Mouse (Mus musculus) right cerebral cortex, postnatal 10 days (tissue): Measurements from ENCODE around the gene Tll1.

Experiments
- DNase-seq, 2 experiments: peaks; one replicate each; pipeline ENCODE4 v3.0.0; 2021; ENCODE audit warnings: low spot score in 2 of 2

The Tll1 gene

DNA sequence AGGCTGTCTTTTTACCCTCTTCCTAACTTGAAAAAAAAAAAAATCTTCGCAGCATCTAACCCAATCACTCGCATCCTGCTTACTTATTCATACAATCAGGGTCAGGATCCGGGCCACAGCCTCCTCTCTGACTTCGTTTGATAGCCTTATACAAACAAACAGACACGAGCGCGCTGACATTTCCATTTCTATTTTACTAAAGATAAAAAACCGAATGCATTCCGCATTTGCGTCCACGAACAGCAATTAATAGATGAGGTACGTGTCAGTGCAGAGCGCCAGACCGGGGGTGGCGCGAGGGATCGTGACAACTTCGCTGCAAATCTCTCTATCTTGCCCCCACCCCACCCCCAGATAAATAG, at the start of gene Tll1:
Gene Tll1, minus strand, starts transcription at position 248 of the 362 bp plus-strand sequence.
- peak; percentile 23 to 25 for DNase-seq

DNA sequence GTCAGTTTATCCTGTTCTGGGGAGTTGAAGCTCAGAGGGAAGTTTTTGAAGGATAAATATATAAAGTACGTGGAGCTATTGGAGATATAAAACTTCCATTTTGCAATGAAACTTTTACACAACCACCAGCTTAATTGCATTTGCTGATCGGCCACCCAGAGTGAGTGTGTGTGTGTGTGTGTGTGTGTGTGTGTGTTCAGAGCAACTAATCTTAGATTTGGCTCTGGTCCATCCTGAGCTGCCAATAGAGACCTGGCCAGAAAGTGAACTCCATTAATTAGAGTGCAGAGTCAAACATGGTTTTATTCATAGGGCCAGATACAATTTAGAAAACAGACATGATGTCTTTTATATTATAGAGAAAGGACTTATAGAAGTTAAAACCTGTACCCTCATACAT, 32.6 kb upstream of the Tll1 start:
- no peak for DNase-seq

DNA sequence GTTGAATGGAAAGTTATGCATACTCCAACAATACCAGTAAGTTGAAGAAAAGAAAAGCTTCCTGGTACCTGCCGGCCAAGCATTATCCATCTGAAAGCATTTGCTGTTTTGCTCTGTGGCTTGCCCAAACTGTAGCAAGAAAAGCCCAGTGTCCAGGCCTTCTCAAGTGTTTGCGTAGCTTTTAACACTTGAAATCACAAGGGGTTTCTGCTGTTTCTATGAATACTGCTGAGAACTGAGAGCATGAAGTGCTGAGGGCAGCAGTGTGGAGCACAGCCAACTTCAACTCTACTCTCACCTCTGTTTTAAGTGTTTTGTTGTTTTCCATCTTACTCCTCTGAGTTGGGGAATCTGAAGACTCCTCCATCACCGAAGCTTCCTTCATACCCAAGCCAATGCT, 15.5 kb upstream of the Tll1 start:
- DNase-seq: no peak

DNA sequence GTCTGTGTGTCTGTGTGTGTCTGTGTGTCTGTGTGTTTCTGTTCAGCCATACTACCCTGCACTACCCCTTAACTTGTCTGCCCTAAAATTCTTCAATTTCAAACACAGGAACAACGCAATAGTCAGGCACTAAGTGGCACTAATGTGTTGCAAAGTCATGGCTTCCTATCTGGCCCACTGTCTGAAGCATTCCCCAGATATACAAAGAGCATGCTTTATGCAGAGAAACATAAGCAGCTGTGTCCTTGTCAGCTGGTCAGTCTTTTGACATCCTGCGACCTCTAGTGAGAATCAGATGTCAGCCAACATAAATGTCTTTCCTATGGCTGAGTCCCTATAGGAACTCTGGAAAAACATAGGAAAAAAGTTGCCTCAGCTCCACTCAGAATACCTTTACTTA, 11.6 kb upstream of the Tll1 start:
- DNase-seq: no peak

DNA sequence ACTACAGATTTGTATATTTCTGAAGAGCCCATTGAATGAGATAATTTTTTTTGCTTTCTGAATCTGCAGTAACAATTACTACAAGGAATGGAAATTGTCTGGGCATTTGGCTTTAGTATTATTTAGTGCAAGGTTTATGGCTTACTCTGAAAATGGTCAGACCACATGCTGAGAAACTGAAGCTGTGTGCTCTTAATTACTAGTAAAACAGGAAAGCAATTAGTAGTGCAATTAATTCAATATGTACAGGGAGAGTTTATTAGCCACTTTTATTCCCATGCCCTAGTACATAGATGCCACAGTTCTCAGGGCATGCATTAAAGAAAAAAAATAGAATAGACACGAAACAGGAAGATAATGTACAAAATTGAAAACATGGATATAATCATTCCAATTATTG, 10.2 kb upstream of the Tll1 start:
- DNase-seq: no peak

DNA sequence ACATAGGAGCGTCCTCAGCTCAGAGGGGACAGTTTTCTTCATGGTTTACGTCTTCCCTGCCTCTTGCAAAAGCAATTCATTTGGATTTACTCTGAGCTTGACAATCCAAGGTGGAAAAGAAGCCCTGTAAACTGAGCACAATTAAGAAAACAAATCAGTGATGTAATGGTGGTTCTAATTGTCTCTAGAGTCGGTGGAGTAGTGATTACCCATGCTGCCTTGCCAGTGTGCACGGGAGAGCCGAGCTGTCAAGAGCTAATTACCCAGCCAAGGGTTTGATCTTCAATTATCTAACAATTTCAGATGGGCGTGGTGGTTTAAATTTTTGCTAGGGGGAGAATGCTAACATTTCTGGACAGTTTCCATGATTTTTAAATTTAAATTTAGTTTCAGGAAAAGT, 9.3 kb upstream of the Tll1 start:
- no peak for DNase-seq

DNA sequence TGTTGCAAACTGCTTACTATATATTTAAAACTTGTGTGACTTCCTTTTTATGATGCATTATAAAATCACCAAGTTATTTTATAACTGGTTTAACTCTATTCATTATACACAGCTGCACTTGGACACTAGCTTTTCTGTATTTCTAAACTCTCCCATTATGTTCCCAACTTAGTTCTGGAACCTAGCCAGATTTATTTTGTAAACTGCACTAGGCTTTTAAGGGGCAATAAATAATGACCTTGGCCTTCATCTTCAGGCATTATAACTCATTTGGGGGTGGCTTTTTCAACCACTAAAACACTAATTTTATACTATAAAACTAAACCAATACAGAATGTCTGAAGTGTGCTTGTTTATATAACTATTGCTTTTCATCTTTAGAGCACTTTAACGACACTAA, 8.8 kb upstream of the Tll1 start:
- no peak for DNase-seq

DNA sequence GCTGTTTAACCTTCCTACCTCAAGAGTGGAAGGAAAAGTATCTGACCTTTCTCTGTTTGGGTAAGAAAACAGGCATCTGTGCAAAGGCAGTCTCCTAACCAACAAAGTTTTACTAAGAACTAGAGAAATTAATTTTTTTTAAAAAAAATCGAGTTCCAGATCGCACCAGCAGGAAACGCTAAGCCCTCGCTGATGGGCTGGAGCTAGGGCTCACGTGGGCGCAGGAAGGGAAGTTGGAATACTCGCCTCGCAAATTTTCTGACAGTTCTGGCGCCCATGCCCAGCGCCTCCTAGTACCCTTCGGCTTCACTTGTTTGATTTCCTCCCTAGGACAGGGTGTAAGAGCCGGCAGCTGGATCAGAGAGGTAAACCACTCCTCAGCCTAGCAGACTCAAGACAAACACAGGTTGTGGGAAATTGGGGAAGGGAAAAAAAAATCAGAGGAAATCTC, 365 bp upstream of the Tll1 start:
- DNase-seq: peak; percentile 53 to 55

DNA sequence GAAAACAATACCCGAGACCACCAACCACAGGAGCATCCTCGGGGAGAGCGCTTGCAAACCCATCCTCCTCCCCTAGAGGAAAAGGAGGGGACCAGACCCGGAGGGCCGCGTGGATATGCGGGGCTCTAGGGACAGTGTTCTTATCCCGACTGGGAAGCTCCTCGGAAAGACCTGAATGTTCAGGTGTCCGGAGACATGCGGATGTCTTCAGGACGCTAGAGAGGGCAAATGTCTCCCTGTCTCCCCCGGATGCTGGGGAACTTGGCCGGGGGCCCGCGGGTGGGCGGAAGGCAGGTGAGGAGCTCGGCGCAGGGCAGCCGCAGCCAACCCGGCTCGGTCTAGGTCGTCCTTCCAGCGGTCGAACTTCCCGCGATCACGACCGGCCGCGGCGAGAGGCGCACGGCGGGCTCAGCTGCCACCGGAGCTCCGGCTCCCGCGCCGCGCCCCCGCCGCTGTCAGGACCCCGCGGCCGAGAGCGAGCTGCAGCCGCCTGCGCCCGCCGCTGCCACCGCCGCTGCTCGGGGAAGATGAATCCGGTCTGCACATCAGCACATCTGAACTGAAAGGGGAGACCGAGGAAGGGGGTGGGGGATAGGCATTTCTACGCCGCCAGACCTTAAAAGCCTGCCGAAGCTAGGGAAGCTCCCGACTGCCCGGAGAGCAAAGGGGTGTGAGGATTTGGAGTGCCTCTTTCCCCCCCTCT, 599 bp downstream of the Tll1 start:
- peak; percentile 35 to 49 for DNase-seq

DNA sequence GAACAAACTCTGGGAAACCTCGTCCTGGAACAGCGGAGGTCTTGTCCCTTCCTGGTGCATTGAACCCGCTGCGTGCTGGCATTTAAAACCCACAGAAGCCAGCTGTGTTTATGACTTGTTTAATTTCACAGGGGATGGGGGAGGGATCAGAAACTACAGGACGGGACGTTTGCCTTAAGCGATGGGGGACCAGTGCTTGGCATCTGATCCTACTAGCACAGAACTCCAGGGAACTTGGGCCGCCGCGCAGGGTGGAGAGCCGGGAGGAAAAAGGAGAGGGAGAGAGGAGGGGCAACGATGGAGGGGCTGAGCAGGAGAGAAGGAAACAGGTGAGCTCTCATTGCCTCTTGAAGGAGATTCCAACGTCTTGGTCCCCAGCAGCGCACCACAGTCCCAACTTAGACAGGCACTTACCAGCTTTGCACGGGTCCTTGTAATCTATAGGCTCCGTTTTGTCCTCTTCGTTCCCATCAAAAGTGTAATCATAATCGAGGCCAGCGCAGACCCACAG, 1.2 kb downstream of the Tll1 start:
- peak; percentile 21 to 25 for DNase-seq

DNA sequence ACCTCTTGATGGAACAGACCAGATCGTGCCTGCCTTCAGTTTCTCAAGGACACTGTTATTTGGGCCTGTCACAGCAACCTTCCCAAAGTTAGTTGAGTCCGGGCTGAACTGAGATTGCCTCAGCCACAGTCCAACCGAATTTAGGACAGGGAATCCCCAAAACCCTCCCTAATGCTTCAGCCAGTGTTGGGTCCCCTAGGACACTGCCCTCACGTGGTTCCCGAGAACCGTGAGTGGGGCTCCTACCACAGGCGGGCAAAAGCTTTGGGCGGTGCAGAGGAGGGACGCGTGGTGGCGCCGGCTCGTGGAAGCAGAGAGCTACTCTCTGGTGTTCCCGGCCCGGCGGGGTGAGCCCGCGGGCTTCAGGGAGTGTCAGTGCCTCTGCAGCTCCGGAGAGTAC, 1.9 kb downstream of the Tll1 start:
- DNase-seq: peak; percentile 47 to 63

DNA sequence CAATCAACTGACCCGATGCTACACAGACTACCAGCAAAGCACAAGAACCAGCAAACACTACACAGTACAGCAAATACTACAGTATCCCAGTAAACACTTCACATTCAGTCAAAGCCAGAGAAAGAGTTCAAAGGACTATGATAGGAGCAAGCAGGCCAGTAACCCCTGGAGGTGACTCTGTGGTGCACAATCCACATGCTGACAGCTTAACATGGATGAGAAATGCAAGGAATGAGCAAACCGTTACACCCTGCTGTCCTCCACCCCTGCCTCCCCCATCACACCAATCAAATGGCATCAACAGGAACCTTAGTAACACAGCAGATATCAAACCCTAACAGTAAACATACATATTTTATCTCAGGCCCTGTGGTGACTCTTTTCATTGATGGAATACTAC, 7.7 kb downstream of the Tll1 start:
- DNase-seq: no peak

DNA sequence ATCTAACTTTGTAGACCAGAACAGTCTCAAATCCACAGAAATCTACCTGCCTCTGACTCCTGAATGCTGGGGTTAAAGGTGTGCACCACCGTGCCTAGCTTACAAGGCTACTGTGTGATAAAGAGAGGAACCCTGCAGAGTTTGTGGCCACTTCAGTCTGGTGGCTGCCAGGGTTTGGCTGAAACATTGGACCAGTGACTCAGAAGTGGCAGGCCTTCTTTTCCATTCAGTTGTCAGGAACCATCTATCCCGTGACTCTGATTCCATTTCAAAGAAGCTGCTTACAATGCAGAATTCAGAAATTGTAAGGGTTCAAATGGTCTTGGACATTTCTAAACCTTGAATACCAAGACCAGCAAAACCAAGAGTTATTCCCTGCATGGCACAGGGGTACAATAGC, 12.7 kb downstream of the Tll1 start:
- DNase-seq: no peak

DNA sequence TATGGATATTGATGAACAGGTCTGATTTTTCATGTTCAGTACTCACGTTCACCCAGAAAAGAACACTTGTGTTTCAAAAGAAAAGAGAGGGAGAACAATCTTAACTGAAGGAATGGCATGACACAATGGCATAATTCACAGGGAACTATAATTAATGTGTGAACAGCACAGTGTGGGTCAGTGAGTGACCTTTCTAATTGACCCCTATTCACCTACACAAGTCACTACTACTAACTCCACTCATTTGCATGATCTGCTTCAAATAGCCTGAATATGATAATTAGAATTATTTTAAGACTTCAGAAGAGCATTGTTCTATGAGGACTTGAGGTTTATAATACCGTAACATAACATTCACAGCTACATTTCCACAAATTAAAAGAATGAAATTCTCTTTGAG, 18.2 kb downstream of the Tll1 start:
- DNase-seq: no peak

DNA sequence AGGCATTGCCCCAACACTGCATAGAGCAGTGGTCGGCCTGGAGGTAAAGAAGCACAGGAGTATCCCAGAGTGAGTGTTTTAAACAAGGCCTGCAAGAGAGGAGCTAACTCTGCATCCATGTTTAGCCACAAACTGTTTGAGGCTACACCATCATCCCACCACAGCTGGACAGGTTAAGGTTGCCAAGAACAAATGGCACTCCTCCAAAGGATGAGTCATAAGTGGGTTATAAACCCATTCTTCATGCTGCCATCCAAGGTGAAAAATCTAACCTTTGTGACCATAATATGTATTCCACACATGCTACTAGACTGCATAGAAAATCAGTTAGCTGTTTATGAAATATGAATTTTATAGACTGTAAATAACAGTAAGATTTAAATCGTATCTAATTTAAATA, 29.1 kb downstream of the Tll1 start:
- no peak for DNase-seq

DNA sequence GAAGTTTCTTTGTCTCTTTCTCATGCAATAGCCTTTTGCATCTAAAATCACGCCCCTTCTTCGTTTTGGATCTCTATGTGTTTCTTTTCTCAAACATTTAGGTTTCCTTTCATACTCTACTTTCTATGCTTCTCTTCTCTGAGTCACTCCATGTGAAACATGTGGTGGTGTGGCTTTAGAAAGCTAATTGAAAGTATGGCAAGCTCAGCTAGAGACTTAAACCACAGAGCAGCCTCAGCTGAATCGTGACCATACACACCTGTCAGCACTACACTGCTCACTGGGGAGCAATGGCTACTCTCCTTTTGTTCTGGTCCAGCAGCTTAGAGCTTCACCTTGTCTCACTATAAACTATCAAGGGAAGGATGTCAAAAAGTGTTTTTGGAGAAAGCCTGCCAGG, 31.2 kb downstream of the Tll1 start:
- DNase-seq: no peak

DNA sequence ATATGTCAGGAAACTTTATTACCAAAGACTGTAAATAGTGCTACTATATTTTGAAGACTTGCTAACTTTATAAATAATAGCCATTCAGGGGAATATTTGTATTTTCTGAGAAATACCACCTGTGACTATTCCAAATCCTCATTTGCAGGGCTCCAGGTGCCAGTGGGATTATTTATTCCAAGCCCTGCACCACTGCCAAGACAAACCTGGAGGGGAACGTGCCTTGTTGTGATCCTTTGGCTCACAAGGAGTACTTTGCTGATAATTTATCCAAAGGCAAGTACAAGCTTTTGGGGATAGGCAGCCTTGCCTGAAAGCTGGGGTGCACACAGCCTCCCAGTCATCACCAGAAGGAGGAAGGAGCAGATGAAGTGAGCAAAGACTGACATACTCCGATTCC, 32.3 kb downstream of the Tll1 start:
- no peak for DNase-seq

DNA sequence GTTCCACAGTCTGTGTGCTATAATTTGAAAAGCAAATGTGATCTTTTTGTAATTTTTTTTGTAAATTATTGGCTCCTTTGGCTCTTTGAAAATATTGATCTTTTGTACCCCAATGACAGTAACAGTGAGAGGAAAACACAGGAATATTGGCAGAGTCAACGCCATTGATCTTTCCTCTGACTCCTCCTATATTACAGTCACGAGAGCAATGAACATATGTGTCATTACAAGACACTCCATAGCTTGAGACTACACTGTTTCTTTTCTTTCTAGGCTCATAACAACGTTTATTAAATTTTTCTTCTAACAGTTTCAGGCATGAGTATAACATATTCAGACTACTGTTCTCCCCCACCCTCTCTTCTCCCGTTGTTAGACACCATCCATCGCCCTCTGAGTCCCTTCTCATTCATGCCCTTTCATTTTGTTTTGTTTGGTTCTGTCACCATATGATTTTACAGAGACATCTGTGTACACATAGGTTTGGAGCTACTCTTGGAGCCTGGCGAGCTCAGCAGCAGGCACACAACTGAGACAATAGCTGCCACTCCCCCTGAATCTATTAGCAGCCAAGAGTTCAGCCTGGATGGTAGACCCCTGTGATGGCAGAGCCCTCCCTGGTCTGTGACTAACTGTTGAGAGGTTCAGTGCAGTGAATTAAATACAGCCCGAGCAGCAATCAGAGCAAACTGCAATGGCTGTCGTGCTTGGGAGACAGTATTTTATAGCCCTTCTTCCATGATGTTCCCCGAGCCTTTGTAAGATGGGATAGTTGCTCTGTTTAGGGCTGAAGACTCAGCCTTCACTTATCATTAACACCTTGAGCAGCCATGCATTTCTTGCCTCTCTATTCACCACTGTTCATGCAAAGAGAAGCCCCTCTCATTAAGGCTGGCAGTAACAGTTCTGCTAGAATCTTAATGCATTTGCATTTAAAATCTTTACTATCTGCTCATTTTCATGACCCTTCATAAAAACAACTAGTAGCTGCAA, 52.9 kb downstream of the Tll1 start:
- DNase-seq: peak; percentile 21 to 22

DNA sequence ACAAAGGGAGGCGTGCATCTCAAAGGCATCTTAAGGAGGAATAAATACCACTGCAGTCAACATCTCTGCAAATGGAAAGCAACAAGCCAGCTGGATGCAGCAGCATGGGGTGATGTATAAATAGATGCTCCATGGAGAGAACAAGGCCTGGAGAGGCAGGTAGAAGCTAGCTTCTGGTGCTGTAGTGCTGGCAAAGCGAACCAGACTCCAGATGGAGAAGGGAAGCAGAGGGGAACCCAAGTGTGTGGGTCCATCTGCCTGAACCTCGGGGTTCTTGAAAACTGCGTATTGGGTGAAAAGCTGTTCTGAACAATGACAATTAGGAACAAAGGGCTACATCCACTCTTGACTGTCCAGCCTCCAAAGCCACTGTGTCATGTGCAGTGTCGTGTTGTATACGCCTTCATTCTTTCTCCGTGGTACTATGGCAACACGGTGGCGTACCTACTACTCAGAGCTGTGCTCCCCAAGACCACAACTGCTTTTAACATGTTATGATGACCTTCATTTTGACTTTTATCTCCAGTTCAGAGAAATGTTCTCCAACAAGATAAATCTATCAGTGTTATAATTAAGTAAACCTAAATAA, 53.8 kb downstream of the Tll1 start:
- peak; percentile 30 to 47 for DNase-seq

DNA sequence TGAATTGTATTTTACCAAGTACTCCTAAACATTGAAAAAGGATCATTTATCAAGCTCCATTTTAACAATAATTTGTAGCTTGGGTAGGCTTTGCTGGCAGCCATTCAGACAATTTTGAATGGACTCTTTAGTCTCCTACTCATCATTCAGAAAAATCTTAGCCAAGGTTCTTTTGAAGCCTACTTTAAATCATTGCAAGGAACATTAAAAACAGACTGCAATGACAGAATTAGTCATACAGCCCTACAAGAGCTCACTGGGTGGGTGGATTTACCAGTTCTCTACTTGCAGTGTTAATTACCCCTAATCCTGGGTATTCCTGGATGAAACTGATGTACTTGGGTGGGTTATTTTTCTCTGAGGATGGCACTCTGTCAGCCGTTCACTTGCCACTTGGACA, 69.5 kb downstream of the Tll1 start:
- peak; percentile 18 to 32 for DNase-seq

DNA sequence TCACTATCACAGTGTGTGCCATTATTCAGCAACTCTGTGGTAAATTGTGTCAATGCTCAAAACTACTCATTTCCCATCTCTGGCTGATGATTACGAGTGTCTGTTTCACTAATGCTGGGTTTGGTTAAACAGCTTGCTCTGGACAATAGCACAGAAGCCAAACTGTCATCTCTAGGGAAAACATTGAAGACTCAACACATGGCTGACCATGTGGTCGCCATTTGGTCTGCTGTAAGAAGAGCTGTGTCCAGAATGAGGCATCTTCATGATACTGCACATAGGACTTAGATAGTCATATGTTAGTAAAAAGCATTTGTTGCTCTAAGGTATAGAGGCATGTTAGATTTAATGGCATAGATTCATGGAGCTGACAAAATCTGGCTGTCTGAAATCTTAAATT, 98.9 kb downstream of the Tll1 start:
- no peak for DNase-seq

DNA sequence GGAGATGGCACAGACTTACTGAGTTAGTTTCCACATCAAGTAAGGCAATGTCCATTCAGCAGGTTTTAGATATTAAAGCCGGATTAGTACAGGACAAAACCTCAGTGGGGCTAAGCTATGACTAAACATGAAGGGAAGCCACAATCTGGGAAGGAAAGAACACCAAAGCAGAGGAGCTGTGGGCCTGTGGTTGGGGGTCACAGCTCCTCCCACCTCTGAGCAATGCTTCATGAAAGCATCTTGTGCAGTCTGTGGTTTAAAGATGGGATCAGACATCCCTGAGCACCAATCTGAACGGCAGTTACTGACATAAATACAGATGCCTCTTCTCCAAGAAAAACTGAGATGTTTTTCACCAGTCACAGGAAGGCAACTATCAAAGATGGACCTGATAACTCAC, 132.7 kb downstream of the Tll1 start:
- DNase-seq: no peak
